Mouse (Mus musculus) embryonic facial prominence, embryonic 13.5 days (tissue): ENCODE measurements around the gene Xylt1. TPM values are rescaled to one million over a fixed set of nuclear protein-coding genes. Genes with fewer than 3 reads are reported as not detected.

Experiments used
- ATAC-seq: fragments of 200-750 bp; cut with Nextera tagmentation; 2 replicates; pipeline ENCODE4 v1.8.0; 2017; ENCODE audit warnings: low read depth; ENCODE audit not compliant: insufficient number of reproducible peaks, insufficient read depth, low FRiP score, low TSS enrichment
- H3K27ac ChIP-seq: fragments of 300-500 bp; sonication (generic); 2 replicates; pipeline ENCODE4 v1.5.1; 2015; ENCODE audit warnings: moderate library complexity, mild to moderate bottlenecking, inconsistent platforms
- H3K27me3 ChIP-seq: fragments of 300-500 bp; sonication (generic); 2 replicates; pipeline ENCODE4 v1.6.1; 2015; ENCODE audit warnings: mild to moderate bottlenecking, inconsistent platforms
- H3K36me3 ChIP-seq: fragments of 300-500 bp; sonication (generic); 2 replicates; pipeline ENCODE4 v1.6.1; 2015; ENCODE audit warnings: mild to moderate bottlenecking, inconsistent platforms
- H3K4me1 ChIP-seq: fragments of 300-500 bp; sonication (generic); 2 replicates; pipeline ENCODE4 v1.6.1; 2015; ENCODE audit warnings: inconsistent platforms
- H3K4me2 ChIP-seq: fragments of 300-500 bp; sonication (generic); 2 replicates; pipeline ENCODE4 v1.6.1; 2015; ENCODE audit warnings: moderate library complexity, mild to moderate bottlenecking, inconsistent platforms
- H3K4me3 ChIP-seq: fragments of 300-500 bp; sonication (generic); 2 replicates; pipeline ENCODE4 v1.5.1; 2015; ENCODE audit warnings: mild to moderate bottlenecking, inconsistent platforms
- H3K9ac ChIP-seq: fragments of 300-500 bp; sonication (generic); 2 replicates; pipeline ENCODE4 v1.6.1; 2015; ENCODE audit warnings: mild to moderate bottlenecking, inconsistent platforms
- H3K9me3 ChIP-seq: fragments of 300-500 bp; sonication (generic); 2 replicates; pipeline ENCODE4 v1.6.1; 2016; ENCODE audit warnings: inconsistent platforms
- whole genome bisulfite sequencing: fragments of 180-500 bp; shearing (Covaris S2); methylation state at CpG from one replicate; pipeline ENCODE4 v1.1.7; 2015; ENCODE audit warnings: mixed read lengths; 5-methylcytosine and 5-hydroxymethylcytosine counted together
- polyA plus RNA-seq: library from polyadenylated mRNA; unstranded; fragments of >200 nt; fragmentation: Nextera tagmentation; extraction: Ambion mirVana; gene quantifications from 2 replicates; pipeline ENCODE4 v1.2.1, GENCODE M21; 2015

Gene Xylt1
- polyA plus RNA-seq, 1 experiment from 2014 or later, result 2.5 TPM

DNA sequence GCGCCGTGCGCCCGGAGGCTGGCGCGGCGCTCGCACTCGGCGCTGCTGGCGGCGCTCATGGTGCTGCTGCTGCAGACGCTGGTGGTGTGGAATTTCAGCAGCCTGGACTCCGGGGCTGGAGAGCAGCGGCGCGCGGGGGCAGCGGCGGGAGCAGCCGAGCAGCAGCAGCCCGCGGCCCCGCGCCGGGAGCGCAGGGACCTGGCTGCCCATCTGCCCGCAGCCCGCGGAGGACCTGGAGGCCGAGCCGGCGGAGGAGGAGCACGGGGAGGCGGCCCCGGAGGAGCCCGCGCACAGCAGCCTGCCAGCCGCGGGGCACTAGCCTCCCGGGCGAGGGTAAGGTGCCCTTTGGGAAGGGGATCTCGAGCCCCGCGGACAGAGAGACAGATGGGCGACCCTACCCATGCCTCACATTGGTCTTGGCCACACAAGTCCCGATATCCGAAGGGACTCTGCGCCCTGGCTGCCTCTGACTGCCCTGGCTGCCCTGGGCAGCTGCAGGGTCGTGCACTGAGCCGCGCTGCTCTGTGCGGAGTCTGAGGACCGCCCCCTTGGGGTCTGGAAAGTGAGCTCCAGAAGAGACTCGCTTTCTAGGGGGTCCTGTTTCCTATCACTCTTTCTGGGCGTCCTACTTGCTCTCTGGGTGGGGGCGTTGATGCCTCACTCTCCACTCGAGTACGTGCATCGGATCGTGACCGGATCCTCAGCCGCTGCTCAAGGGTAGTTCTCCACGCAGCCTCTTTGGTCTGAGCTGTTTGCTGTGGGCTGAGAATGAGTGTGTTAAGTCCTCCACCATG, 606 bp downstream of the Xylt1 start:
- Histone ChIP-seq H3K4me2 (peak overlapping the region; percentile 87), H3K9me3 (no peaks in the 10 kb centered on the region), H3K27ac (peak overlapping the region; percentile 83), H3K4me1 (peaks cover 17% of the 10 kb centered on the region), H3K9ac (peak overlapping the region; percentile 84), H3K36me3 (no peaks in the 10 kb centered on the region), H3K27me3 (peaks cover 39% of the 10 kb centered on the region), H3K4me3 (peak overlapping the region; percentile 79)
- WGBS, result under 1% methylated on average over 54 of the region's 64 CpGs
- ATAC-seq, result peak; percentile 50; the same call in 1 of the 2 replicates

DNA sequence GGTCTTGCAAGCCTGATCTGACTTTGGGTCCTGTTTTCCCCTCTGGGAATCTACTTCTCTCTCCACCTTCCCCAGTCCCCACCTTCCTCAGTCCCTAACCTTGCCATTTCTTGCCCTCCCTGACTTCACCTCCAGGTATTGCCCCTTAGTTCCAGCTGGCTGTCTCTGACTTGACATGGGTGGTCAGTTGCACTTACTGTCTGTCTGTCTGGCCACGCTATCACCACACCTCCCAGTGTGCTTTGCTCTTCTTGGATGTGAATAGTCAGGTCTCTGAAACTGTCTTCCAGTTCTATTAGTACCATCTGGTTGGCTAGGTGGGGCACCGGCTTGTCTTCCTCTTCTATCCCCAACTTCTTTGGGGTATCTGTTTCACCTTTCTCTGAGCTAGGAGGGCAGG, 1.2 kb downstream of the Xylt1 start:
- H3K27ac ChIP-seq, result no peak overlapping the region
- H3K9ac ChIP-seq, result peak overlapping the region; percentile 84
- WGBS, result 21% methylated on average over 2 of the region's 2 CpGs
- no peak for ATAC-seq
- peak overlapping the region; percentile 79 for H3K4me3 ChIP-seq
- H3K4me1 ChIP-seq, result peaks cover 17% of the 10 kb centered on the region
- peak overlapping the region; percentile 87 for H3K4me2 ChIP-seq
- no peaks in the 10 kb centered on the region for H3K9me3 ChIP-seq
- no peaks in the 10 kb centered on the region for H3K36me3 ChIP-seq
- peaks cover 39% of the 10 kb centered on the region for H3K27me3 ChIP-seq

DNA sequence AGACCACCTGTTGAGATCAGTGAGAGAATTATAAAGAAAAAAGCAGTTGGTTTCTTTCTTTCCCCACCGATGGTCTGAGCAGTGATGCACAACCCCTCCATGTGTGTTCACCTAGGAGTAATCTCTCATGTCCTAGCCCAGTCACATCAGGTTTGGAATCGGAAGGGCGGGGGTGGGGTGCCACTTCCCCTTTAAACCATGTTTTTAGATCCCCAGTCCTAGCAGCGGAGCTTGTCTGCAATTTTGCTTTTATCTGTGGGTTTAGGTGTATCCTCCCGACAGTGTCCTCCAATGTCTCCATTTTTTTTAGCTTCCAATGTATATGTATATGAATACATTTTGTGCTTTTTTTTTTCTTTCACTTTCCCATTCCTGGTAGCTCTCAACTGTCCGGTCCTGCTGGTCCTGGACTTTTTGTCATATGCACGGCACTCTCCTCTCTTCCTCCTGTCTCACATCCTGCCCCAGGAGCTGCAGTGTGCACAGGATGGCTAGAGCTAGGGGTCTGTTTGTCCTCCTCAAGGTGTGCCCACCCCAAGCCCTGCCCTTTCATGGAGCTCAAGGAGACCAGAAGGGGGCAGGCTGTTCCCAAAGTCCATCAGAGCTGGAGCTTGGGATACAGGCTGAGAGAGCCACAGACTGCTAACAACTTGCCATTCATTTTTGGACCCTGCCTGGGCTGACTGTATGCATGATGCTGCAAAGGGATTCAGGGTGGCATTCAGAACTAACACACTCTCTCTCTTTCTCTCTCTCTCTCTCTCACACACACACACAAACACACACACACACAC, 2.6 kb downstream of the Xylt1 start:
- peaks cover 29% of the 10 kb centered on the region for H3K27me3 ChIP-seq
- H3K9ac ChIP-seq, result no peak overlapping the region
- peak overlapping the region; percentile 87 for H3K4me2 ChIP-seq
- no peak for ATAC-seq
- H3K4me1 ChIP-seq, result peaks cover 17% of the 10 kb centered on the region
- no peak overlapping the region for H3K27ac ChIP-seq
- WGBS, result 61% methylated on average over 7 of the region's 7 CpGs
- no peaks in the 10 kb centered on the region for H3K9me3 ChIP-seq
- H3K36me3 ChIP-seq, result no peaks in the 10 kb centered on the region
- peak overlapping the region; percentile 79 for H3K4me3 ChIP-seq

DNA sequence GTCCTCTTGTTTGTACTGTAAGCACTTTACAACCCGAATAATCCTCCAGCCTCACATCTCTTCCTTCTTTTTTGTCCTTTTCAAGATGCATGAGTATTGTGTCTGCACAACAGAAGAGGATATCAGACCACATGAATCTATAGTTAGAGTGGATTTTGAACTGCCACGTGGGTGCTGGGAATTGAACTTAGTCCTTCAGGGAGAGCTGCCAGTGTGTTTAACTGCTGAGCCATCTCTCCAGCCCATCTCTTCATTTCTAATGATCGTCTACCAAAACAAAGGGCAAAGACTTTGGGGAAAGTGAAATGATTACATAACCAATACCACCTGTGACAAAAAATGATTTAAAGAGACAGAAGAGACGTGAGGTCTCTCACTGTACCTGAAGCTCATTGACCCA, 5.6 kb downstream of the Xylt1 start:
- Histone ChIP-seq H3K27me3 (peaks cover 9% of the 10 kb centered on the region; the same call in 1 of the 2 replicates), H3K9me3 (no peaks in the 10 kb centered on the region), H3K9ac (no peak overlapping the region), H3K4me1 (peaks cover 15% of the 10 kb centered on the region), H3K36me3 (no peaks in the 10 kb centered on the region), H3K4me3 (no peak overlapping the region), H3K27ac (no peak overlapping the region), H3K4me2 (no peak overlapping the region)
- WGBS, result 71% methylated on average over 4 of the region's 4 CpGs
- no peak for ATAC-seq

DNA sequence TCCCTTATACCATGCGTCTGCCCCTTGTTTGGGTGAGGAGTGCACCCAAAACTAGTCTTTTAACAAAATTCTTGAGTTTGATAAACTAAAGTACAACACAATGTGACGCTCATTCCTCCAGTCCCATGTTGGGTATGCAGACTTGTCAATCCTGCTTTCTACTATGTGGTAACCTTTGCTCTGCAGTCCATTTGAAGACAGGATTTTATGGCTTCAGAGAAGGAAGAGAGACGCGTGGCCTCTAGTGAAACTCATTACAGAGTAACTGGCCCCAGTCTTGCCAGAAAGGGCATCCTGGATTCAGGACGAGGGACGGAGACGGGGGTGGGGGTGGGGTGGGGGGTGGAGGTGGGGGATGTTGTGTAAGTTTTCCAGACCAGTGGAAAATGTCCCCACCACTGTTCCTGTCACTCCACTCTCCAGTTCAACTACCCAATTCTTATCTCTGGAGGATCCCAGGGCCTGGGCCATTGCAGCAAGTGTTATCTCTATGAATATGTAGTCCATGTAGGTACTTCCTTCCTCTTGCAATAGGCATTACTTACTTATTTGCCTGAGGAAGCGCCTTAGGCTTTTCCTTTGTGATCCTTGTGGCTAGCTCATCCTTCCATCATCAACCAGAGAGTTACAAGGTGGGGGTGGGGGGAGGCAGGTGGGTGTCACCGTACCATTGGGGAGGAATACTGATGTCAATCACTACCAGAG, 7.7 kb downstream of the Xylt1 start:
- Histone ChIP-seq H3K4me3 (no peak overlapping the region), H3K27me3 (no peaks in the 10 kb centered on the region), H3K36me3 (no peaks in the 10 kb centered on the region), H3K27ac (no peak overlapping the region), H3K4me1 (no peaks in the 10 kb centered on the region), H3K4me2 (no peak overlapping the region), H3K9ac (no peak overlapping the region), H3K9me3 (no peaks in the 10 kb centered on the region)
- WGBS, result 91% methylated on average over 9 of the region's 9 CpGs
- ATAC-seq, result no peak

DNA sequence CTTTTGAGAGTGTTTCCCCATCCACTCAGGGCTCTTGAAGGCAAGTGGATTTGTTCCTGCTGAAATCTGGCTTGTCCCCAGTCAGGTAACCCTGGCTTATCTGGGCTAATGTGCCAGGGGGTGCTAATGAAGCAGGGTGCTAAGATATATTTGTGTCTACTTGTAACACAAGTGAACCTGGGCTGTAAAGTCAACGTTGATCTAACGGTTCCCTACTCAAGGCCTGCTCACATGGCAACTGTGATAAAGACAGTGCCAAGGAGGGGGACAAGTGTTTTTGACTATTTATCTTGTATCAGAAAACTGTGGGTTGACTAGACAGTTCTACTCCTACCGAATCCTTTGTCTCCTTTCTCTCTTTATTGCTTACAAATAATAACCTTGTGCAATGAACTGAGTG, 8.3 kb downstream of the Xylt1 start:
- Histone ChIP-seq H3K27ac (no peak overlapping the region), H3K4me2 (no peak overlapping the region), H3K9ac (no peak overlapping the region), H3K4me1 (no peaks in the 10 kb centered on the region), H3K9me3 (no peaks in the 10 kb centered on the region), H3K36me3 (no peaks in the 10 kb centered on the region), H3K27me3 (no peaks in the 10 kb centered on the region), H3K4me3 (no peak overlapping the region)
- WGBS, result 93% methylated on average over 3 of the region's 3 CpGs
- no peak for ATAC-seq

DNA sequence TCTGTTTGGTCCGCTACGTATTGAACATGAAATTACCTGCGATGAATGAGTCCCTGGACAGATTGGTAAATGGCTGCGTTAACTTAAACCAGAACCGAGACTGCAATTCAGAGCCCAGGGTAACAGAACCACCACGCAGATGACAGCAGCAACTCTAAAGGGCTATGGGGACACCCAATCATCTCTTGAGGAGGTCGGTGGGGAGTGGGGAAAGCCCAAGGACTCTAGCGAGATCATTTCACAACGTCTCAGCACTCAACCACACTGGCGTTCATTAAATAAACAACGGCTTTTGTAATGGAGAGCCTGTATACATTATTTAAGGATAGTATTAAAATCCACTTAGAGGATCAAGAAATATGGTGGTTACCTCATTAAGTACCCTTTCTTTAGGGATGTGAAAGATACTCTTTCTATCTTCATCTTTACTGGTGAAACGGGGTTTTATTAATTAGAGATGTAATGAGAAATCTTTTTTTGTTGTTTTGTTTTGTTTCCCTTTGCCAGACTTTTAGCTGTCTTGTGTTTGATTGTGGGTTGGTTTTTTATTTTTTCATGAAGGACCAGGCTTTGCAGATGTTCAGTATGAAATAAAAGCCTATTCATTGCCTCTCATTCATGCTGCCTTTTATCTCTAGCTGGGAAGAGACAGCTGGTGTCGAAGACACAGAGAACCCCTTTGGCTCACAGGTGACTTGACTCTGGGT, 12.2 kb downstream of the Xylt1 start:
- Histone ChIP-seq H3K9me3 (no peaks in the 10 kb centered on the region), H3K4me1 (0 out of 2 replicates have a peak, but pooled peaks cover 3% of the 10 kb centered on the region), H3K27me3 (no peaks in the 10 kb centered on the region), H3K36me3 (0 out of 2 replicates have a peak, but pooled peaks cover 1% of the 10 kb centered on the region), H3K27ac (no peak overlapping the region), H3K9ac (no peak overlapping the region), H3K4me3 (no peak overlapping the region), H3K4me2 (no peak overlapping the region)
- no peak for ATAC-seq
- 76% methylated on average over 13 of the region's 13 CpGs for WGBS

DNA sequence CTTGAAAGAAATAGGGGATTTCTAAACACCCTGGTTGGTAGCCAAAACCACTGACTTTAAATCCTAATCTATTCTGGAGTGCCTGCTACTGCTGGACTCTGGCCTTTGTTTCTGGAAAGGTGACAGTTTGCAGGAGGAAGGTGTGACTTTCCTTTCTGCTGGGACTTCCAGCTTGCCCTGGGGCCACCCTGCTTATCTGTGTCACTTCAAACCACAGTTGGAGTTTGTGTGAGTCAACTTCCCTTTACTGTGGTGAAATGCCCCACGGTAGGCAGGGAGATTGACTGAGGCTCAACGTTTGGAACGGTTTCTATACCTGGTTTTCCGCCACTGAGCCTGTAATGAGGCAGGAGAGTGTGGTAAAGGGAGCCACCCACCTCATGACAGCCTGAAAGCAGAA, 13.2 kb downstream of the Xylt1 start:
- no peak overlapping the region for H3K27ac ChIP-seq
- no peak for ATAC-seq
- H3K36me3 ChIP-seq, result 0 out of 2 replicates have a peak, but pooled peaks cover 3% of the 10 kb centered on the region
- no peak overlapping the region for H3K9ac ChIP-seq
- H3K27me3 ChIP-seq, result no peaks in the 10 kb centered on the region
- no peak overlapping the region for H3K4me3 ChIP-seq
- WGBS, result 78% methylated on average over 4 of the region's 4 CpGs
- 0 out of 2 replicates have a peak, but pooled peaks cover 3% of the 10 kb centered on the region for H3K4me1 ChIP-seq
- H3K4me2 ChIP-seq, result no peak overlapping the region
- no peaks in the 10 kb centered on the region for H3K9me3 ChIP-seq

DNA sequence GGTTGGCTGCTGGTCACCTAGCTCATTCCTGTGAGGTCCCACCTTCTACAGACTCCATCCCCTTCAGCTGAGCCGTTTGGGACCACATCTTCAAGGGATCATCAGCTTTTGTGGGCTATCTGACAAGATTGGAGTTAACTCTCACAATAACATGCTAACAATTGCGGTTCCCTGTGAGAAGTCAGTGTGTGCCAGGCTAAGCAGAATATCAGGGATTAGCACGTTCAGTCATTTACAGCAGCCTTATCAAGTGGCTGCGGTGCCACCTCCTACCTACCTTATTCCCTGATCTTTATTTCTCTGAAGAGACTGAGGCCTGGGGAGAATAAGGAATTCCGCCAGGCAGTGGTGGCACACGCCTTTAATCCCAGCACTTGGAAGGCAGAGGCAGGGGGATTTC, 13.6 kb downstream of the Xylt1 start:
- no peak for ATAC-seq
- Histone ChIP-seq H3K36me3 (0 out of 2 replicates have a peak, but pooled peaks cover 3% of the 10 kb centered on the region), H3K27ac (no peak overlapping the region), H3K9ac (no peak overlapping the region), H3K9me3 (no peaks in the 10 kb centered on the region), H3K27me3 (no peaks in the 10 kb centered on the region), H3K4me3 (no peak overlapping the region), H3K4me2 (no peak overlapping the region), H3K4me1 (0 out of 2 replicates have a peak, but pooled peaks cover 3% of the 10 kb centered on the region)
- WGBS, result 93% methylated on average over 6 of the region's 6 CpGs

DNA sequence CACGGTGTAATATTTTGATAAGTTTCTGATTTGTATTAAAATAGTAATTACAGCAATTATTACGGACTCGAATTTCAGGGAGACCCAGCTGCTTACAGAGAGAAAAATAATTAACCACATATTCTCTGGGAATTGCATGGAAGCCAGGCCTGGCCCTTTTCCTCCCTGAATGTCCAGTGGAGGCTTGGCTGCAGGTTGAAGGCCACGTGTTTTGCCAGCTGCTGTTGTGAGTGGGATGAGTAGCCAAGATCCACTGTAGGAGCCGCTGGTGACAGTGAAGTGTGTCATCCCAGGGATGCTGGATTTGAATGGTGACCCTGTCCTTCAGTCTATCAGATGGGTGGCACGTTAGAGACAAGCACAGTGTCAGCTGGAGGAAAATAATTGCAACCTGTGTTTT, 14.7 kb downstream of the Xylt1 start:
- no peak for ATAC-seq
- 62% methylated on average over 6 of the region's 6 CpGs for WGBS

DNA sequence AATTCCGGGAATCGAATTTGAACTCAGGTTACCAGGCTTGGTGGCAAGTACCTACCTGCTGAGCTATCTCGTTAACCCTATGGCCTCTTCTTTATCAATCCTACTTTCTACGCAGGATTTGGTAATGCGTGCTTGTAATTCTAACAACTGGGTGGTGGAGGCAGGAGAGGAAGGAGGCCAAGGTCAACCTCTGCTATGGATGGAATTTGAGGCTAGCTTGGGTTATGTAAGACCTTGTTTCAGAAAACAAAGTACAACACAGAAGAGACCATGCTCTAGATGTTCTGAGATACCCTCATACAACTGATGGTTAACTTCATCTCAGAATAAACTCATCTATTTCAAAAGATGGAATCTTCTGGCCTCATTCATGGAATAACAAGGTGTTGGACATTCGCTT, 17.1 kb downstream of the Xylt1 start:
- ATAC-seq, result no peak

More for the DNA sequence above, 14.7 kb downstream of the Xylt1 start:
- Histone ChIP-seq H3K36me3 (0 out of 2 replicates have a peak, but pooled peaks cover 3% of the 10 kb centered on the region), H3K9ac (no peak overlapping the region), H3K27ac (no peak overlapping the region), H3K4me3 (no peak overlapping the region), H3K4me1 (0 out of 2 replicates have a peak, but pooled peaks cover 3% of the 10 kb centered on the region), H3K9me3 (no peaks in the 10 kb centered on the region), H3K4me2 (no peak overlapping the region), H3K27me3 (no peaks in the 10 kb centered on the region)

More for the DNA sequence above, 17.1 kb downstream of the Xylt1 start:
- no peaks in the 10 kb centered on the region for H3K9me3 ChIP-seq
- no peak overlapping the region for H3K27ac ChIP-seq
- H3K9ac ChIP-seq, result no peak overlapping the region
- no peaks in the 10 kb centered on the region for H3K27me3 ChIP-seq
- H3K4me2 ChIP-seq, result no peak overlapping the region
- H3K36me3 ChIP-seq, result 0 out of 2 replicates have a peak, but pooled peaks cover 3% of the 10 kb centered on the region
- 0 out of 2 replicates have a peak, but pooled peaks cover 3% of the 10 kb centered on the region for H3K4me1 ChIP-seq
- 94% methylated on average over 6 of the region's 6 CpGs for WGBS
- H3K4me3 ChIP-seq, result no peak overlapping the region
